Mouse (Mus musculus): ENCODE data around the gene Amer3.
A peak's percentile ranks its signal among the peaks of the same experiment; 100 is the strongest.
"Not testable (repeated sequence)": the region's sequence is repeated elsewhere in the genome, so short reads cannot be mapped to it uniquely, and the experiment has no call there.

Gene Amer3

DNA sequence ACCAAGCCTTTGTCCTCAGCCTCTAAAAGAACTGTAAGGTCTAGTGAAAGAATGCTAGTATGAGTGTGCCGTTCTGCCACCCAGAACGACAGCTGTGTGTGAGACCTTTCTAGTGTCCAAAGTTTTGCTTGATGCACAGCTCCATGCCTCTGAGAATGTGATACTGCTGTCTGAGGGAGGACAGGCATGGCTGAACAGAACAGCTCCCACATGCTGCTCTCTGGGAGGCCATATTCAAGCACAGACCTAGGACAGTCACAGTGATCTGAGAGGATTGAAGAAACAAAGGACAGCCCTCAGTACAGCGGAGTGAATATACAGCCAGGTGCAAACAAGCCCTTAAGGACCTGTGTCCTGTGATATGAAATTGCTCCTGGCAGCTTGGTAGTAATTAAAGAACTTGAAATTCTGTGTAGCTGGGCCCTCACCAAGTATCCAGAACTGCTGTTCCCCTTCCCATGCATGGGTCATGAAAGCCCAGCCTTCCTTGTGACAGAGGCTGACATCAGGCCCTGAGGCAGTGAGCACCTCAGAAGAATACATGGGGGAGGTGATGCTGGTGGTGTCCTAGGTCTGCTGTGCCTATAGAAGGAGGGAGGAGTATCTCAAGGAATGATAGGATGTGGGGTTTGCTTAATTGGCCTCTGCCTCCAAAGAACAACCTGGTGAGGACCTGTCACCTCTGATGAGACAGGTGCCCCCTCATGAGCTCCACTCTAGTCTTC lies 22.0 kb downstream of the Amer3 start:
- DNase-seq (ENCODE audit: low spot score) = no peak

DNA sequence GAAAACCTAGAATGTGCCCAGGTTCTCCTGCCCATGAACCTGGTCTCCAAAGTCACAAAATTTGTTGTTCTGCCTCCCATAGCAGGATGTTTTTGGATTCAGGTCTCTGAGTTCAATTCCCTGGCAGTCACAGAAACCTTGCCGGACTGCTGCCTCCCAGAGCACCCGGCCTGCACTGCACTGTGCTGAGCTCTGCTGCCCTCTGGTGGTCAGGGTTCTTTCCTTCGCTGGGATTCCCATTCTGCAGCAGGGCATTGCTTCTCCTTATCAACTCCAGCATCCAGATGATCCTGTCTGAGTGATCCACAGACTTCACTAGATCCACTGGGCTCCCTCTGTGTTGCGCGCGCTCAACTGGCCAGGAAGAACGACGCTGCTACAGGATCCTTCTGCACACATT lies 22.9 kb downstream of the Amer3 start:
- DNase-seq (ENCODE audit: low spot score) = peak; percentile 12

DNA sequence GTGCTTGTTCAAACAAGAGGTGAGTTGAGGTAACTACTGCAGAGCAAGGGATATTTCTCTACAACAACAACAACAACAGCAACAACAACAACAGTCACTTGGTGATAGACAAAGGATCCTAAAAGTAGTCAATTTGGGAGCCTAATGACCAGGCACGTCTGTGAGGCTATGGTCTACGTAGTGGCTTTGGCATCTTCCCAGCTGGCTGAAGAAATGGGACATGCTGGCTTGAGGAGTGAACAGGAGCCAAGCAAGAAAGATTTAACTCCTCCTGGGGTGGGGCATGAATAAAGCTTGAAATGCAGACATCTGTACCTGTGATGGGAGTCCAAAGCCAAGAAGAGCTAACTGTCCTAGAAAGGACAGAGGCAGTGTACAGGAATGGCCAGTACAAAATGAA lies 34.3 kb downstream of the Amer3 start:
- no peak for DNase-seq (ENCODE audit: low spot score)

DNA sequence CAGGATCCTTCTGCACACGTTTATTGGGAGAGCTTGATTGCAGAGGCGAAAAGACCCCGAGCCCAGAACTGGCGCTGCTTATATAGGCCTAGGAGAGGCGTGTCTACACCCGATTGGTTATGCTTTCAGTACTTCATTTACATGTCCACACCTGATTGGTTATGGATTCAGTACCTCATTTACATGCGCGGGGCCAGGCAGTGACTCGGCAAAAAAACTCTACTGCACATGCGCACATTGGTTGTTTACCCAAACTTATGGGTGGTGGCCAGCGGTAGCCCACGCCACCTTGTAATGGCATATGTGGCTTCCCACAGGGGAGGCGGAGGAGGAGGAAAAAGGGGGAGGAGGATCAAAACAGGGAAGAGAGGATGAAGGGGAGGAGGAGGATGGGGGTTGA lies 40.7 kb downstream of the Amer3 start:
- not testable (repeated sequence) for DNase-seq (ENCODE audit: low spot score)

DNA sequence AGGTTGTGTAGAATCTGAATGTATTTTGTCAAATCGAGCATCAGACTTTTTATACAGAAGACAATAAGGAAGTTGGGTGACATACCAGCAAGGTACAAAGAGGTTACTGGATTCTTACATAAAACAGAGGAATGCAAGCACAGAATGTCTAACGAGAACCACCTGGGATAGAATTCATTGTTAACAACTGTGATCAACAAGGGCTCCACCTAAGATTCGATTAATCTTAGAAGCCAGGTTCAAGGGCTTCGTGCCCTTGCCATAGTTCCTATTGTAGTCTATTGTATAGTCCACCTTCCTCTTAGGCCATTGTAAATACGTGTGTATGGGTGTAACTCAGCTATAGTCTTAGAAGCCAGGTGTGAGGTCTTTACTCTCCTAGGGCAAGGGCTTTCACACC lies 41.3 kb downstream of the Amer3 start:
- DNase-seq (ENCODE audit: low spot score) = not testable (repeated sequence)

DNA sequence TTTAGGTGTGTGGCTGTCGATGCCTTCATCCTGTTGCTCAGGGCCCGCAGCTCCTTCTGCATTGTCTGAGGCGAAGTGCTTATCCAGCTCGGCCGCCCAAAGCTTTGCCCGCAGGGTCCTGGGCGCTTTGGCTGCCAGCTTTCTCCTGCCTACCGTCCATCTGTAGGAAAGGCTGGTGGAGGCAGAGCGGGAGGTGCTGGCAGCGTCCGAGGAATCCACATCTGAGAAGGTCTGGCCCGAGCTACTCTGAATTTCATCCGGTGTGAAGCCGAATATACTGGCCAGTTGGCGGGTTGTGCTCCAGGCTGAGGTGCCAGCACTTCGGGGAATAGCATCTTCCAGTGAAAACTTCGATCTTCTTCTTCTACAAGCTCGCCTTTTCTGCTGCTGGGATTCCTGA lies 56.3 kb downstream of the Amer3 start:
- no peak for DNase-seq (ENCODE audit: low spot score)
